Mouse (Mus musculus): ENCODE measurements at regions not wholly inside any gene's neighbourhood (a gene's known extent, or its start where the extent isn't known, plus 50 kb on each side); places are given as distances from the start of the nearest gene placed in this dataset.
"Not testable (repeated sequence)": the region's sequence is repeated elsewhere in the genome, so short reads cannot be mapped to it uniquely, and the experiment has no call there.

DNA sequence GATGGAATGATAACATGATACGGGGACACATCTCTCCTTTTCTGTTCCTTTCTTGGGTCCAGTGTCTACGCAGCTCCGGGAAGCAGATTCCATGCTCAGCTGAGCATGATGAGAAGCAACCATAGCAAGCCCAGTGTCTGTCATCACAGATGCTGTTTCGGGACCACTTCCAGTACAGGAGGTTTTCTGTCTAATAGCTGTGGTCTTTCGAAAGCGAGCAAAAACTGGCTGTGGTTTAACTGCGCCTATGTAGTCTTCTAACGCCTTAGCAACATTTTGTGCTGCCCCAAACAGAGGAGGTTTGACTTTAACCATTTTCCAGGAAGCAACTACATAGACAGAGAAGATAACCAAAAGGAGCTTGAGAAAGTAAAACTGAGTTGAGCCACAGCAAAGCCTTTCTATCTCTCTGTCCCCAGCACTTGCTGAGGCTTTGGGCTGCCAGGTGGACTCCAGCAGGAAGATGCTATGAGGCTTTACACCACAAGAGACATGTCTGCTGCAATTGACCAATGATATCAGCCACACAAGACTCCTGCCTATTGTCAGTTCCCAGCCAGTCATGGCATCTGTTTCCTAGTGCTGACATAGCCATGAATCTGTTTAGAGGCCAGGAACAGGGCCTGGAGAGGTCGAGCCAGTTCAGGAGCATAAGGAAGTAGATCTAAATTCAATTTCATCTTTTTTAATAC is 95.1 kb downstream of the Stard3nl start:
- DNase-seq: not testable (repeated sequence)

DNA sequence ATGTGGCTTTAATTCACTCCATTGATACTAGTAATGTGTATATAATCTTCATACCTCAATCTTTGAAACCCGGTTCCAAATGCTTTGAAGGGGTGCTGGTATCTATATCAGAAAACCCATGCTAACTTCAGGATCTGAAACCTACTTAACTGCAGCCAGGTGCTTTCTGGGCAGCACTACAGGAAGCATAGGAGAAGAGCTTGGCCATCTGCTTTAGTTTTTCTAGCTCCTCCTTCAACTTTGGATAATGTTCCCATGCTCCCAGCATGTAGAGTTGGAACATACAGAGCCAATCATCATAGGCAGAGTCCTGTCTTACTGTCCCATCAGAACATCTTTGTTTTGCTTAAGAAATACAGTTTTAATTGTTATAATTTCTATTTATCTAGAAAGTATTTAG is 99.3 kb downstream of the Stard3nl start:
- no peak for DNase-seq

DNA sequence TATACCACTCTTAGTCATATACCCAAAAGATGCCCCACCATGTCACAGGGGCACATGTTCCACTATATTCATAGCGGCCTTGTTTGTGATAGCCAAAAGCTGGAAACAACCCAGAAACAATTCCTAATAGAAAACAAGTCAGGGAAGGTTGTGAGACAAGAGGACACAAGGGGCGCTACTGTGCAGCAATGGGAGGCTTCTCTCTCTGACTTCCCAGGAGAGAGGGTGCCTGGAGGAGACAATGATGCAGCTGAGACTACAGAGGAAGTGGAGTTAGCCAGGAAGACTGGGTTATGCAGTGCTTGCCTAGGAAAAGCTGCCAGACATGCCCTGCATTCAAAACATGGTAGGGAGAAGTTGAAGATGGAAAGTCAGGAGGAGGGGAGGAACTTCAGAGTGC is 102.6 kb downstream of the Stard3nl start:
- DNase-seq: no peak

DNA sequence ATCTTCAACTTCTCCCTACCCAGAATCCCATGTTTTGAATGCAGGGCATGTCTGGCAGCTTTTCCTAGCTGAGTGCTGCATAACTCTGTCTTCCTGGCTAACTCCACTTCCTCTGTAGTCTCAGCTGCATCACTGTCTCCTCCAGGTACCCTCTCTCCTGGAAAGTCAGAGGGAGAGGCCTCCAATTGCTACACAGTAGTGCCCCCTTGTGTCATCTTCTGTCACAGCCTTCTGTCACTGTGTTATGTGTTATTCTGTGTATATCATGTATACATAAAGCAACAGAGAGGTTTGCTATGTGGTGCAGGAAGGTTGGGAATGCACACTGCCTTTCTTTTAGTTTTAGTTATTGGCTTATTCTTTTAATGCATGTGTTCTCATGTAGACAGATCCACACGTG is 112.4 kb downstream of the Stard3nl start:
- peak; percentile 37 for DNase-seq

DNA sequence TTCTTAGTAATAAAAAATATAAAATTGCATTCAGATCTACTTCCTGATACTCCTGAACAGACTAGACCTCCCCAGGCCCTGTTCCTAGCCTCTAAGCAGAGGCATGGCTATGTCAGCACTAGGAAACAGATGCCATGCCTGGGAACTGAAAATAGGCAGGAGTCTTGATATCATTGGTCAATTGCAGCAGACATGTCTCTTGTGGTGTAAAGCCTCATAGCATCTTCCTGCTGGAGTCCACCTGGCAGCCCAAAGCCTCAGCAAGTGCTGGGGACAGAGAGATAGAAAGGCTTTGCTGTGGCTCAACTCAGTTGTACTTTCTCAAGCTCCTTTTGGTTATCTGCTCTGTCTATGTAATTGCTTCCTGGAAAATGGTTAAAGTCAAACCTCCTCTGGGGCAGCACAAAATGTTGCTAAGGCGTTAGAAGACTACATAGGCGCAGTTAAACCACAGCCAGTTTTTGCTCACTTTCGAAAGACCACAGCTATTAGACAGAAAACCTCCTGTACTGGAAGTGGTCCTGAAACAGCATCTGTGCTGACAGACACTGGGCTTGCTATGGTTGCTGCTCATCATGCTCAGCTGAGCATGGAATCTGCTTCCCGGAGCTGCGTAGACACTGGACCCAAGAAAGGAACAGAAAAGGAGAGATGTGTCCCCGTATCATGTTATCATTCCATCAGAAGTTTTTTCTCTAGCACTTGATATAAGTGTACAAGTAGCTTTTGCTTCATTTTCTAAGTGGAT is 122.9 kb downstream of the Stard3nl start:
- not testable (repeated sequence) for DNase-seq

DNA sequence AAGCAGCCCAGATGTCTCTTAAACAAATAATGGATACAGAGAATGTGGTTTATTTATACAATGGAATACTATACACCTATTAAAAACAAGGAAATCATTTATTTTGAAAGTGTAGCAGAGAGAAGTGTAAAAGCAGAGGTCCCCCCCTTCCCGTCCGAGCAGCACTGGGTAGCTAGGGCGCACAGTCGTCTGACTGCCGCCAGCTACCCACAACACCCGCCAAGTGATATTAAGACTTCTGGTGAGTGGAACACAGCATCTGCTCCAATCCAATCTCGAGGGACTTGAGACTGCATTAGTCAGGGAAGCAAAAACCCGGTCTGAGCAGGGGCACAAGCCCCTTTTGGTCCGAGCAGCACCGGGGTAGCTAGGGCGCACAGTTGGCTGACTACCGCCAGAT is 130.6 kb downstream of the Stard3nl start:
- DNase-seq: not testable (repeated sequence)

DNA sequence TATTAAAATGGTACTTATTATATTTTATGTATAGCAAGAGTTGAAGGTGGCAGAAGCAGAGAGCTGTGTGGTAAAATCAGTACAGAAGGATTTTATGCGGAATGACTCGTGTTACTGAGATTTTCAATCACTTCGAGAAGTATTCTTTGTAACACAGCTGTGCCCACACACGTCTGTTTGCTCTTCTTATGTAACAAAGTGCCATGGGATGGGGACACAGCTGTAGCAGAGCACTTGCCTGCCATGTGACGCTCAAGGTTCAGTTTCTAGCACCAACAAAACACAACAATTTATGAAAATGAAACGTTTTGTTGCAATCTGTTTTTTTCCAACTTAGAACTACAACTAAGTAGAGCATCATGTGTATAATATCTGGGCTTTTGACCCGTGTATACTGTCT is 149.0 kb downstream of the Stard3nl start:
- DNase-seq: not testable (repeated sequence)

DNA sequence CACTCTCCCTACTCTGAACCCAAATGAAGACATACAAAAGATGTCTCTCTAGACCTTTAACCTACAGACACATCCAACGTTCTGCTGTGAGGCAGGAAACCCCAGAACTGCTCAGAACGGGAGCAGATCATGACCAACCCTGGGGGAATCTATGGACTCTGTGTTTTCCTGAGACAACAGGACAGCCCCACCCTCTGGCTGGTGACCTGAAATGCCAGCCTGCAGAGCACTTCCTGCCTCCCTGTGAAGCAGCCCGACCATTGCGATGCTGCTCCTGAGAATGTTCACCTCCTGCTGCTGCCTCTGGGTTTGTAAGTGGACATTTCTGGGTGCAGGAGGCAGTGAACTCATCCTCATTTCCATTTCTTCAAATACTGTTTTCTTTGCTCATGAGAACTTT is 153.0 kb downstream of the Stard3nl start:
- DNase-seq: peak; percentile 62

DNA sequence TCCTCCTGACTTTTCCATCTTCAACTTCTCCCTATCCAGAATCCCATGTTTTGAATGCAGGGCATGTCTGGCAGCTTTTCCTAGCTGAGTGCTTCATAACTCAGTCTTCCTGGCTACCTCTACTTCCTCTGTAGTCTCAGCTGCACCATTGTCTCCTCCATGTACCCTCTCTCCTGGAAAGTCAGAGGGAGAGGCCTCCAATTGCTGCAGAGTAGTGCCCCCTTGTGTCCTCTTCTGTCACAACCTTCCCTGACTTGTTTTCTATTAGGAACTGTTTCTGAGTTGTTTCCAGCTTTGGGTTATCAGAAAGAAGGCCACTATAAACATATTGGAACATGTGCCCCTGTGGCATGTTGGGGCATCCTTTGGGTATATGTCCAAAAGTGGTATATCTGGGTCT is 159.3 kb downstream of the Stard3nl start:
- DNase-seq: peak; percentile 62

DNA sequence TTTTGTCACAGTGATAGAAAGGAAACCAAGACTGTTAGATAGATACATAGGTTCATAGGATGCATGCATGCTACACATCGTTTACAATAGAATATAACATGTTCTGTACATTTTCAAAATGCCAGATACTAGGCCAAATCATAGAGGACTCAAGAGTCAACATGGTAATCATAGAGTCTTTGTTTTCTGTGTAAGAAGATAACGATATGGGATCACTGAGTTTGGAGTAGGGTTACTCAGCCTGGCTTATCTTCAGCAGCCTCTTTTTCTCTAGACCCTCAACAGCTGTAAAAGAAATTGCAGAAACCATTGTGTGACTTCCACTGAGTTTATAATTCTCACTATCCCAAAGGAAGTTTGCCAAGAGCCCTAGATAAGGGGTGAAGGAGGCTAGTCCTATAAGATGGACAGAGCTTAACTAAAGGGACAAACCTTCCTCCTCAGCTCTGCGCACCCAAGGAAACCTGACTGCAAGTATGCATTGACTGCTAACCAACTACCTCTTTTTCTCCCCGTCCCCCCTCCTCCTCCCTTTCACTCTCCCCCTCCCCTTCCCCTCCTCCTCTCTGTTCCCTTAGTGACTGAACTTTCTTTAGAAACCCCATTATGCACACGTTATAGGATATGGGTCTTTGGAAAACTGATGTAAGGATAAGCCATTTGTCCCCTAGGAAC is 160.8 kb downstream of the Stard3nl start:
- no peak for DNase-seq

DNA sequence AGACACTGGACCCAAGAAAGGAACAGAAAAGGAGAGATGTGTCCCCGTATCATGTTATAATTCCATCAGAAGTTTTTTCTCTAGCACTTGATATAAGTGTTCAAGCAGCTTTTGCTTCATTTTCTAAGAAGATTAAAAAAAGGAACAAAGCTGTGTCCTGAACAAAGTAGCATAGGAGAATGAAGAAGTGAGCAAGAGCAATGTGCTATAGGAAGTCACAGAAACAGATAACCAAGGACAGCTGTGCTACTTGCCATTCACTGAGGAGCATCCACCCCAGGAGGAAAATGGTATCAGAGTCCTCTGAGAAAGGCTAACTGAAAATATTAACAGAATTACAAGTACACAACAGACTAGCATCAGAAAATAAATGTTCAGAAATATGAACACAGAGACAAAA is 175.6 kb downstream of the Stard3nl start:
- DNase-seq: not testable (repeated sequence)

DNA sequence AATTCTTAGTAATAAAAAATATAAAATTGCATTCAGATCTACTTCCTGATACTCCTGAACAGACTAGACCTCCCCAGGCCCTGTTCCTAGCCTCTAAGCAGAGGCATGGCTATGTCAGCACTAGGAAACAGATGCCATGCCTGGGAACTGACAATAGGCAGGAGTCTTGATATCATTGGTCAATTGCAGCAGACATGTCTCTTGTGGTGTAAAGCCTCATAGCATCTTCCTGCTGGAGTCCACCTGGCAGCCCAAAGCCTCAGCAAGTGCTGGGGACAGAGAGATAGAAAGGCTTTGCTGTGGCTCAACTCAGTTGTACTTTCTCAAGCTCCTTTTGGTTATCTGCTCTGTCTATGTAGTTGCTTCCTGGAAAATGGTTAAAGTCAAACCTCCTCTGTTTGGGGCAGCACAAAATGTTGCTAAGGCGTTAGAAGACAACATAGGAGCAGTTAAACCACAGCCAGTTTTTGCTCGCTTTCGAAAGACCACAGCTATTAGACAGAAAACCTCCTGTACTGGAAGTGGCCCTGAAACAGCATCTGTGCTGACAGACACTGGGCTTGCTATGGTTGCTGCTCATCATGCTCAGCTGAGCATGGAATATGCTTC is 176.1 kb downstream of the Stard3nl start:
- DNase-seq: not testable (repeated sequence)

DNA sequence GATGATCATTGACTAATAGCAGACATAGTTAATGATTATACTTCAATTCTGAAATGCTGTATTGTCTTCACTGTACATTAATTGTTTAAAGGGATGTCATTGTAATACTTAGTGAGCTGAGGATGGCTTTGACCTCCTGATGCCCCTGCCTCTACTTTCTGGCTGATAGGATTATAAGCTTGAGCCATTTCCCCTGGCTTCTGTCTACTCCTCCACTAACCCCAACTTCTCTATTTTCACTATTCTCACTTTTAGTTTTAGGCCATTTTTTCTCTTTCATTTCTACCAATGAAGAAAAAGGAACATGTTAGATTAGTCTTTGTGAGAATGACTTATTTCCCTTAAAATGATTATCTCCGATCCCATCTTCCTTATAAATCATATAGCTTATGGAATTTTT is 190.9 kb downstream of the Stard3nl start:
- DNase-seq: no peak

DNA sequence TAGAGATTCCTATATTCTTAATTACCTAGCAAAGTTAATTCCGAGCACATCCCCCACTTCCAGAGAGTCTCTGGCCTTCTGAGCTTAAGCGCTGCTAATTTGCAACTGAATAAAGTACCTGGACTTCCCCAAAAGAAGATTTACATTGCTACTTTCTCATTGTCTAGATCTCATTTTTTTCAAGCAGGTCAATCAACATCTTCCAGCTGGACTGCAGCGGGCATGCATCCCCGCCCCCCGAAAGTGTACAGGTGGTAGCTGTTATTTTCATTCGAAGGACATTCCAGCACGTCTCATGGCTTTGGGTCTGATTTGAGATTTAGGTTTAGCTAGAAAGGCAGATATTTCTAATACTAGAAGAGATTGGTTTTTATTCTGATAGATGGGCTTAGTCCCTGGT is 193.3 kb downstream of the Stard3nl start:
- not testable (repeated sequence) for DNase-seq
